Mouse (Mus musculus) myocyte (in vitro differentiated cells): ENCODE results near the gene Pspn. TPM values are rescaled to one million over a fixed set of nuclear protein-coding genes. Genes with fewer than 3 reads are reported as not detected.

ENCODE experiments used
- H3K27me3 ChIP-seq: one replicate; pipeline ENCODE4 v1.6.1; 2011; ENCODE audit not compliant: control insufficient read depth, insufficient read depth, insufficient read length
- H3K36me3 ChIP-seq: one replicate; pipeline ENCODE4 v1.6.1; 2011; ENCODE audit not compliant: control insufficient read depth, insufficient read depth
- H3K4me2 ChIP-seq: one replicate; pipeline ENCODE4 v1.6.1; 2011; ENCODE audit warnings: low read depth, control low read depth
- H3K4me3 ChIP-seq: one replicate; pipeline ENCODE4 v1.5.1; 2011; ENCODE audit warnings: mild to moderate bottlenecking, control low read depth, moderate library complexity
- H3K79me2 ChIP-seq: one replicate; pipeline ENCODE4 v1.6.1; 2011; ENCODE audit not compliant: control insufficient read depth, insufficient read depth
- H3ac ChIP-seq: one replicate; pipeline ENCODE4 v1.6.1; 2011; ENCODE audit not compliant: control insufficient read depth, insufficient read length
- CEBPB ChIP-seq: IDR thresholded peaks from 2 replicates; pipeline ENCODE4 v1.6.1; 2011; ENCODE audit warnings: mild to moderate bottlenecking, moderate library complexity; ENCODE audit not compliant: poor library complexity, insufficient read depth, severe bottlenecking
- E2F4 ChIP-seq: IDR thresholded peaks from one replicate; pipeline ENCODE4 v1.6.1; 2011; ENCODE audit warnings: mild to moderate bottlenecking, control low read depth, moderate library complexity; ENCODE audit not compliant: insufficient read depth
- MAX ChIP-seq: IDR thresholded peaks from one replicate; pipeline ENCODE4 v1.6.1; 2011; ENCODE audit warnings: low read depth, mild to moderate bottlenecking, control low read depth
- MYOD1 ChIP-seq, 3 experiments: IDR thresholded peaks; one replicate each; pipeline ENCODE4 v1.6.1; 2011; ENCODE audit warnings: control low read depth in 2 of 3, low read depth in 2 of 3, mild to moderate bottlenecking in 2 of 3, moderate library complexity in 1 of 3; ENCODE audit not compliant: insufficient read length in 2 of 3, control insufficient read depth in 1 of 3
- MYOG ChIP-seq, 3 experiments: IDR thresholded peaks; one replicate each; pipeline ENCODE4 v1.6.1; 2011; ENCODE audit warnings: control low read depth in 2 of 3, low read depth in 2 of 3, mild to moderate bottlenecking in 2 of 3; ENCODE audit not compliant: insufficient read length in 2 of 3, control insufficient read depth in 1 of 3, insufficient read depth in 1 of 3
- POLR2A ChIP-seq: IDR thresholded peaks from one replicate; pipeline ENCODE4 v1.6.1; 2011; ENCODE audit warnings: low read depth, mild to moderate bottlenecking, control low read depth, moderate library complexity; ENCODE audit not compliant: insufficient read length
- POLR2AphosphoS2 ChIP-seq: IDR thresholded peaks from one replicate; pipeline ENCODE4 v1.6.1; 2011; ENCODE audit warnings: low read depth, control low read depth; ENCODE audit not compliant: insufficient read length
- REST ChIP-seq: IDR thresholded peaks from one replicate; pipeline ENCODE4 v1.6.1; 2011; ENCODE audit warnings: mild to moderate bottlenecking, control low read depth, moderate library complexity; ENCODE audit not compliant: insufficient read depth, insufficient read length
- SRF ChIP-seq: IDR thresholded peaks from one replicate; pipeline ENCODE4 v1.6.1; 2011; ENCODE audit warnings: low read depth; ENCODE audit not compliant: control insufficient read depth, insufficient read length
- TCF12 ChIP-seq: IDR thresholded peaks from one replicate; pipeline ENCODE4 v1.6.1; 2011; ENCODE audit warnings: mild to moderate bottlenecking, control low read depth; ENCODE audit not compliant: poor library complexity, insufficient read depth, severe bottlenecking
- TCF3 ChIP-seq: IDR thresholded peaks from one replicate; pipeline ENCODE4 v1.6.1; 2011; ENCODE audit warnings: low read depth, control low read depth; ENCODE audit not compliant: insufficient read length
- USF1 ChIP-seq: IDR thresholded peaks from one replicate; pipeline ENCODE4 v1.6.1; 2011; ENCODE audit warnings: low read depth, mild to moderate bottlenecking, control low read depth, moderate library complexity
- polyA plus RNA-seq: library from polyadenylated mRNA; unstranded; fragments of >200 nt; fragmentation: generic; extraction: Trizol; gene quantifications from one replicate; pipeline ENCODE4 v1.2.1, GENCODE M21; 2012; ENCODE audit warnings: missing spikeins

Pspn gene
- polyA plus RNA-seq, 1 experiment: 1.1 TPM

DNA sequence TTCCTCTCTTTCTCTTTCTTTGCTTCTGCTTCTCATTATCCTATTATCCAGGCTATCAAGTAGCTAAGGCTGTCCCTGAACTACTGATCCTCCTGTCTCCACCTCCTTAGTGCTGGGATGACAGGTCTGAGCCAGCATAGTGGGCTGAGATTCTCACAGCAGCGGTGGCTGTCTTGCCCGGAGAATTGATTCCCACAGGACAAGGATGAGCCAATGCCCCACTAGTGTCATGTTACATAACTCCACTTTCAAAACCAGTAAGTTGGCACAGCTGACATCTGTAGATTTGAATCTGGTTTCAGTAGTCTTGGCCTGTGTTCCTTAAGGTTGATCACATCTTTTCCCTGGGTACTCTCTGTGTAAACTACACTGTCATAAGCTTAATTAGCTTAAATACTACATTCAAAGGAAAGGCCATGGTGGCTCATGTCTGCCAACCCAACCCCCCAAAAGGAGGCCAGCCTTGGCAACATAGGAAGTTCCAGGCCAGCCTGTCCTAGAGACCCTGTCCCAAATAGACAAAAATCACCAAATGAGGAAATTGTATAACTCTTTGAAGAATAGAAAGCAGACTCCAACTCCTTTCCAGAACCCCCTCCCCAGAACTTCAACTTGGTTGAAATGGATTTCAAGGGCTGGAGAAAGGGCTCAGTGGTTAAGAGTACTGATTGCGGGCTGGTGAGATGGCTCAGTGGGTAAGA, 13.6 kb downstream of the Pspn start:
- TF ChIP-seq TCF12 (no peak), POLR2AphosphoS2 (no peak), MAX (no peak), SRF (no peak), MYOG (IDR thresholded peaks at IDR 0.05; ENCODE audit: control insufficient read depth in 1 of 3, insufficient read depth in 1 of 3, insufficient read length in 2 of 3, low read depth in 2 of 3) (no peak), CEBPB (no peak), POLR2A (no peak), E2F4 (no peak)
- Histone ChIP-seq H3K4me3 (no peak overlapping the region), H3K79me2 (peaks cover 11% of the 10 kb centered on the region), H3K27me3 (peaks cover 8% of the 10 kb centered on the region), H3ac (no peak overlapping the region), H3K4me2 (no peak overlapping the region), H3K36me3 (no peaks in the 10 kb centered on the region)

GRCm38 (mm10) chr17:56985656-56986055, 14.2 kb downstream of the Pspn start:
- H3K36me3 ChIP-seq: no peaks in the 10 kb centered on the region

GRCm38 (mm10) chr17:56984886-56985285, 14.9 kb downstream of the Pspn start:
- TF ChIP-seq TCF12 (no peak), MYOD1 (IDR thresholded peaks at IDR 0.05; ENCODE audit: control insufficient read depth in 1 of 3, insufficient read length in 2 of 3, low read depth in 2 of 3) (no peak), SRF (no peak), MYOG (IDR thresholded peaks at IDR 0.05; ENCODE audit: control insufficient read depth in 1 of 3, insufficient read depth in 1 of 3, insufficient read length in 2 of 3, low read depth in 2 of 3) (no peak), POLR2A (no peak), TCF3 (no peak), REST (no peak), E2F4 (no peak), CEBPB (no peak), POLR2AphosphoS2 (no peak), MAX (no peak), USF1 (no peak)
- Histone ChIP-seq H3K79me2 (no peaks in the 10 kb centered on the region), H3K4me2 (no peak overlapping the region), H3K4me3 (no peak overlapping the region), H3K27me3 (peaks cover 12% of the 10 kb centered on the region), H3ac (no peak overlapping the region), H3K36me3 (no peaks in the 10 kb centered on the region)

More at GRCm38 (mm10) chr17:56985656-56986055, 14.2 kb downstream of the Pspn start:
- Histone ChIP-seq H3K4me2 (no peak overlapping the region), H3K79me2 (peaks cover 5% of the 10 kb centered on the region), H3K4me3 (no peak overlapping the region), H3K27me3 (peaks cover 12% of the 10 kb centered on the region), H3ac (no peak overlapping the region)
- no peak for TF ChIP-seq USF1
- TF ChIP-seq E2F4: no peak
- no peak for TF ChIP-seq SRF
- no peak for TF ChIP-seq POLR2AphosphoS2

- Histone ChIP-seq H3K79me2 (no peaks in the 10 kb centered on the region), H3K36me3 (no peaks in the 10 kb centered on the region), H3K4me3 (no peak within 1 kb of the TSS), H3K27me3 (peaks cover 26% of the 10 kb centered on the region), H3K4me2 (no peak within 1 kb of the TSS), H3ac (no peak within 1 kb of the TSS)
- TF ChIP-seq SRF (no peak), E2F4 (no peak), REST (no peak), POLR2AphosphoS2 (no peak), TCF3 (no peak), MAX (no peak), POLR2A (no peak), TCF12 (no peak), MYOG (IDR thresholded peaks at IDR 0.05; ENCODE audit: control insufficient read depth in 1 of 3, insufficient read depth in 1 of 3, insufficient read length in 2 of 3, low read depth in 2 of 3) (no peak), USF1 (no peak), MYOD1 (IDR thresholded peaks at IDR 0.05; ENCODE audit: control insufficient read depth in 1 of 3, insufficient read length in 2 of 3, low read depth in 2 of 3) (no peak)
Observed at GRCm38 (mm10) chr17:56982013-56982412, 17.8 kb downstream of the Pspn start, which contains the start of gene Acer1. TSS of gene Acer1 (minus strand) at chr17:56982126.

- H3K27me3 ChIP-seq: peaks cover 35% of the 10 kb centered on the region
- H3K79me2 ChIP-seq: no peaks in the 10 kb centered on the region
- no peaks in the 10 kb centered on the region for H3K36me3 ChIP-seq
- H3K4me2 ChIP-seq: no peak overlapping the region
- no peak overlapping the region for H3ac ChIP-seq
- TF ChIP-seq MYOD1 (IDR thresholded peaks at IDR 0.05; ENCODE audit: control insufficient read depth in 1 of 3, insufficient read length in 2 of 3, low read depth in 2 of 3) (no peak), POLR2AphosphoS2 (no peak), REST (no peak), MAX (no peak), E2F4 (no peak), TCF12 (no peak), TCF3 (no peak), USF1 (no peak), SRF (no peak), POLR2A (no peak), MYOG (IDR thresholded peaks at IDR 0.05; ENCODE audit: control insufficient read depth in 1 of 3, insufficient read depth in 1 of 3, insufficient read length in 2 of 3, low read depth in 2 of 3) (no peak), CEBPB (no peak)
- no peak overlapping the region for H3K4me3 ChIP-seq
Observed at GRCm38 (mm10) chr17:56981049-56981448, 18.8 kb downstream of the Pspn start.
